Mouse (Mus musculus): ENCODE results near the gene Pmpca. TPM values are rescaled to one million over a fixed set of nuclear protein-coding genes. Genes with fewer than 3 reads are reported as not detected.
"Not testable (repeated sequence)": the region's sequence is repeated elsewhere in the genome, so short reads cannot be mapped to it uniquely, and the experiment has no call there.

Pmpca gene
- polyA plus RNA-seq, 1 experiment from 2014 or later, result 115 TPM

DNA sequence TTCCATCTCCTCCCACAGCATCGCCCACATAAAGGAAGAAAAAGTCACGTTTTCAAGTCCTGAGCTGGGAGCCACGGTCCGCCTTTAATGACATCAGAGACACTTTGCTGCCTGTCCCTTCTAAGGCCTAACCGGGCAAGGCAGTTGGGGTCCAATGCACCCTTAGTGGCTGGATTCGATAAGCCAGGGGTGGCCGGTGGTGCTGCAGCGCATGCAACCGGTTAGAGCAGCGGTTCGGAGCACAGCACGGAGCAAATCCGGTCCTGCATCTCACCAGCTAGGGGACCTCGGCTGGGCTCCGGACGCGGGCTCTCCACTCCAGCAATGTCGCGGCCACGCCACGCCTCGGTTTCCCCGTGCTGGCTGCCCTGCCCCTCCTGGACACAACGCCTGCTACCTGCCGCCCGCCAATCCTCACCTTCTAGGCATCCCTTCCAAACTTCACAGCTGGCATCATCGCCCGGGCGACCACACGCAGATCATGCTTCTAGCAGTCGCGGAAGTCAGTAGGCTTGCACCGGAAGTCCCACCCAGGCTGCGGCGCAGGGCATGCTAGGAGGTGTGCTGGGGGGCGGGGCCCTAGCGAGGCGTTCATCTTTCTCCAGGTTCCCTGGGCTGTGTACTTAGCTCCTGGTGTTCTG, 8.9 kb upstream of the Pmpca start, which contains the start of gene Snapc4:
Gene Snapc4, minus strand, starts transcription at position 523 of the 641 bp plus-strand sequence.
- Histone ChIP-seq H3K4me1 (peaks cover 11% of the 10 kb centered on the region), H3K4me2 (peak within 1 kb of the TSS; percentile 92), H3K27me3 (replicated peaks) (no peaks in the 10 kb centered on the region), H3K4me3 (peak within 1 kb of the TSS; percentile 78), H3K9ac (peak within 1 kb of the TSS; percentile 91), H3K9me3 (no peaks in the 10 kb centered on the region), H3K27ac (replicated peaks) (peak within 1 kb of the TSS; percentile 34), H3K36me3 (peaks cover 71% of the 10 kb centered on the region)
- under 1% methylated on average over 38 of the region's 38 CpGs for WGBS
- ATAC-seq (ENCODE audit: extremely low read depth, insufficient number of reproducible peaks, low FRiP score, low TSS enrichment), result peak; percentile 79

DNA sequence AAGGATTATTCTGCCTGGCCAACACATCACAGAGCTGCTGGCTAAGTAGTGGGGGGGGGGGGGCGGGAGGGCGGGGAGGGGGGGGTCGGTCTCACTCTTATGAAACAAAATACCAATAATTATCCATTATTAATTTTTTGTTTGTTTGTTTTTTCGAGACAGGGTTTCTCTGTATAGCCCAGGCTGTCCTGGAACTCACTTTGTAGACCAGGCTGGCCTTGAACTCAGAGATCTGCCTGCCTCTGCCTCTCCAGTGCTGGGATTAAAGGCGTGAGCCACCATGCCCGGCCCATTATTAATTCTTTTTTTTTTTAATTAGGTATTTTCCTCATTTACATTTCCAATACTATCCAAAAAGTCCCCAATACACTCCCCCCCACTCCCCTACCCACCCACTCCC, 8.3 kb upstream of the Pmpca start:
- Histone ChIP-seq H3K9ac (peak overlapping the region; percentile 91), H3K4me2 (peak overlapping the region; percentile 92), H3K36me3 (peaks cover 71% of the 10 kb centered on the region), H3K4me3 (peak overlapping the region; percentile 78), H3K4me1 (peaks cover 11% of the 10 kb centered on the region)
- not testable (repeated sequence) for H3K27me3 ChIP-seq (replicated peaks); ATAC-seq (ENCODE audit: extremely low read depth, insufficient number of reproducible peaks, low FRiP score, low TSS enrichment); H3K9me3 ChIP-seq; H3K27ac ChIP-seq (replicated peaks)
- WGBS, result 24% methylated on average over 6 of the region's 6 CpGs

DNA sequence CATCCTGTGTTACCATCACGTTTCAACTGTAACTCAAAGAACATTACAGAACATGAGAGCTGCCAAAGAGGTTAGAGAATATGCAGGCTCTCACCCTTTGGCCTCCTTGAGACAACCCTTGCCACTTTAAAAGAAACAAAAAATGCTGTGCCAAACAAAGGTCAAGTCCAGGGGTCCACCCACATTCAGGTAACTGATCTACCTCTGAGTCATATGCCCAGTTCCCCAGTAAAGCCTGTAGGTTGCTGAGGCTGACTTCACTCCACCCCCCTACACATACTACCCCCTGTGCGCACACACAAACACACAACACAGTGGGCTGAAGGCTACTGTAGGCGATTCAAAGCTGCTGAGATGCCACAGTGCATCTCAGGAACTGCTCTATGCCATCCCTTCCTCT, 1.4 kb upstream of the Pmpca start:
- Histone ChIP-seq H3K4me3 (peak overlapping the region; percentile 86), H3K4me2 (peak overlapping the region; percentile 87)
- no peak for ATAC-seq (ENCODE audit: extremely low read depth, insufficient number of reproducible peaks, low FRiP score, low TSS enrichment)

DNA sequence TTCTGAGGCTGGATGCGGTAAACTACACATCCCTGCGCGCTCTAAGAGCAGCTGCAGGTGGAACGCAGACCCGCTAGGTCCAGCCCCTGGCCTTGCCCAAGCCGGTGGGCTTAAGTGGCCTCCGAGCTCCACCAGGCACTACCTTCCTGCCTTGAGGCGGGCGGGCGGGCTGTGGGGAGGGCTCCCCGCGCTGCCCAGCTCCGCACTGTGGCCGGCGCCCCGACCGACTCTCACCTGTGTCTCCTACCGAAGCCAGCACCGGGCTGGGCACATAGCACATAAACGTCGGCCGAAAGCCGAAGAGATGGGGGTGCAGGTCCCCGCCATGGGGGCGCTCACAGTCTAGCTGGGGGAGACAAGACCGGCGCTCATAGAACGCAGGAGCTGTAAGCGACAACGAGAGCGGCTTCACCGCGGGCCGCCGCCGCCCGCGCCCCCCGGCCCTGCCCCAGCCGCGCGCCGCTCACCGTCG, 421 bp upstream of the Pmpca start:
- no peak for ATAC-seq (ENCODE audit: extremely low read depth, insufficient number of reproducible peaks, low FRiP score, low TSS enrichment)
- H3K27me3 ChIP-seq (replicated peaks), result no peaks in the 10 kb centered on the region
- peaks cover 72% of the 10 kb centered on the region for H3K36me3 ChIP-seq
- H3K27ac ChIP-seq (replicated peaks), result peak overlapping the region; percentile 34
- H3K4me1 ChIP-seq, result peaks cover 22% of the 10 kb centered on the region
- WGBS, result under 1% methylated on average over 45 of the region's 45 CpGs
- peak overlapping the region; percentile 86 for H3K9ac ChIP-seq
- H3K9me3 ChIP-seq, result no peaks in the 10 kb centered on the region
- peak overlapping the region; percentile 87 for H3K4me2 ChIP-seq
- H3K4me3 ChIP-seq, result peak overlapping the region; percentile 86

More for the DNA sequence above, 1.4 kb upstream of the Pmpca start:
- 84% methylated on average over 3 of the region's 3 CpGs for WGBS
- Histone ChIP-seq H3K36me3 (peaks cover 72% of the 10 kb centered on the region), H3K4me1 (peaks cover 22% of the 10 kb centered on the region), H3K27me3 (replicated peaks) (no peaks in the 10 kb centered on the region), H3K9me3 (no peaks in the 10 kb centered on the region), H3K27ac (replicated peaks) (no peak overlapping the region), H3K9ac (peak overlapping the region; percentile 86)

DNA sequence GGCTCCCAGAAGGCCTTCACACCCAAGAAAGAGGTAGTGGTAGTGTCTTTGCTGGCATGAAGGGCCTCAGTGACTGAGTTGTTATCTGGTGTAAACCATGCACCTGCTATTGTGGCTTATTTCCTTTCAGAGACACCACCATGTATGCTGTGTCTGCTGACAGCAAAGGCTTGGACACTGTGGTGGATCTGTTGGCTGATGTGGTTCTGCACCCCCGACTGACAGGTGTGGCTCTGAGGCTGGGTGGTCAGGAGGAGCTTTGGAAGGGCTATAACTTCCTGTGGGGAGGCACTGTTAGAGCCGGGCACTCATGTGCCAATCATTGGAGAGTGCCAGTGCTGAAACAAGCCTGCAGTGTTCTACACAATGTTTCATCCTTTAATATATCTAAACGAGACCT, 1.8 kb downstream of the Pmpca start:
- ATAC-seq (ENCODE audit: extremely low read depth, insufficient number of reproducible peaks, low FRiP score, low TSS enrichment), result no peak

DNA sequence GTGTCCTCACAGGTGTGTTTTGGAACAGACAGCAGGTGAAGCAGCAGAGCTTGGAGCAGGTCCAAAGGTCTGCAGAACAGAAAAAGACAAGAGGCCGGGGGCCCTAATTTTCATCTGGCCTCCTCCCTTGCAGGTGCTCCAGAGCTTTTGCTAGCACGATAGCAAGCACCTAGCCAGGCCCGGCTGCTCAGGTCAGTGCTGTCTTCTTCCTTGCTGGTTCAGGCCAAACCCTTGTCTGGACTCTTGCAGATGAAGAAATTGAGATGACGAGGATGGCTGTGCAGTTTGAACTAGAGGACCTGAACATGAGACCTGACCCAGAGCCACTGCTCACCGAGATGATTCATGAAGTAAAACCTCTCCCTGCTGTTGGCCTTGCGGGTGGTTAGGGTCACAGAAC, 2.5 kb downstream of the Pmpca start:
- Histone ChIP-seq H3K4me3 (no peak overlapping the region), H3K9ac (no peak overlapping the region), H3K9me3 (no peaks in the 10 kb centered on the region), H3K36me3 (peaks cover 72% of the 10 kb centered on the region), H3K27me3 (replicated peaks) (no peaks in the 10 kb centered on the region), H3K27ac (replicated peaks) (no peak overlapping the region), H3K4me1 (peaks cover 22% of the 10 kb centered on the region), H3K4me2 (no peak overlapping the region)
- ATAC-seq (ENCODE audit: extremely low read depth, insufficient number of reproducible peaks, low FRiP score, low TSS enrichment), result no peak
- 90% methylated on average over 6 of the region's 6 CpGs for WGBS

More for the DNA sequence above, 1.8 kb downstream of the Pmpca start:
- Histone ChIP-seq H3K4me3 (no peak overlapping the region), H3K9ac (peak overlapping the region; percentile 1; the same call in 1 of the 2 replicates), H3K9me3 (no peaks in the 10 kb centered on the region), H3K36me3 (peaks cover 72% of the 10 kb centered on the region), H3K4me1 (peaks cover 22% of the 10 kb centered on the region), H3K27me3 (replicated peaks) (no peaks in the 10 kb centered on the region), H3K27ac (replicated peaks) (no peak overlapping the region), H3K4me2 (no peak overlapping the region)
- 79% methylated on average over 3 of the region's 3 CpGs for WGBS

DNA sequence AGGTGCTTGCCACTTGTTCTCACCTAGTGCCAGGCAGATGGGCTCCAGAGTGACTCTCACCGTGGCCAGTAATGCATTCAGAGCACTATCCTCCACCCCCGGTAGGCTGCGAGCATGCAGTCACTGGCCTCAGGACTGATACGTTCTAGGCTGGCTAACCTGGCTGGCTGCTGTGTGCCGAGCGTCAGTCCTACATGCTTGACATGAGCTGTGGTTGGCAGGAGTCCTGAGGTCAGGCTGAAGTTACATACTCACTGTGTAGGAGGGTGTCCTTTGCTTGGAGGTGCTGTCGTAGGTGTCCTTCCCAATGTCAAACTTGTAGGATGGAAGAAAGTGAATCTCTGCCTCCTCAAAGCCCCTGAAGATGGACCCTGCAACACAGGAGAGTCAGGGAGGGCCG, 9.8 kb downstream of the Pmpca start:
- 87% methylated on average over 8 of the region's 8 CpGs for whole genome bisulfite sequencing
- ATAC-seq (ENCODE audit: extremely low read depth, insufficient number of reproducible peaks, low FRiP score, low TSS enrichment), result no peak
- H3K4me1 ChIP-seq, result no peaks in the 10 kb centered on the region
- no peak overlapping the region for H3K4me2 ChIP-seq
- H3K27ac ChIP-seq (replicated peaks), result no peak overlapping the region
- no peak overlapping the region for H3K4me3 ChIP-seq
- no peak overlapping the region for H3K9ac ChIP-seq
- H3K27me3 ChIP-seq (replicated peaks), result no peaks in the 10 kb centered on the region
- no peaks in the 10 kb centered on the region for H3K9me3 ChIP-seq
- peaks cover 86% of the 10 kb centered on the region for H3K36me3 ChIP-seq

DNA sequence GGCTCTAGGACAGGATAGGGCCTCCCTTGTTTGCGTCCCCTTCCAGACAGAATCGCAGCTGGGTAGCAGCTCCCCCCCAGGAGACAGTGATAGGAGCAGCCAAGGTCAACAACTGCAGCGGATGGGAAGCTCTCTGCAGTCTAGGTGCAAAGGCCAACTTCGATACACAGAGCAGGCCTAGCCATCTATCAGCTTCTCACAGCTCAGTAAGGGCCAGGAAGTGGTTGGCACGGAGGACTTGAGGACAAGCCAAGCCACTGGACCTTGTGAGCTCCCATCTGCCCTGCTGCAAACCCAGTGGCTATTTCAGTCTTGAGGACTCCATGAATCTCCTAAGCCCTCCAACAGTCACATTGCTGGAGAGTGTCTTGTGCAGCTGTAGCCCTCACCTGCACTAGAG, 10.5 kb downstream of the Pmpca start:
- H3K4me1 ChIP-seq, result peaks cover 2% of the 10 kb centered on the region
- ATAC-seq (ENCODE audit: extremely low read depth, insufficient number of reproducible peaks, low FRiP score, low TSS enrichment), result no peak
- no peak overlapping the region for H3K9ac ChIP-seq
- H3K27ac ChIP-seq (replicated peaks), result no peak overlapping the region
- H3K9me3 ChIP-seq, result no peaks in the 10 kb centered on the region
- 62% methylated on average over 5 of the region's 5 CpGs for WGBS
- H3K4me3 ChIP-seq, result no peak overlapping the region
- H3K4me2 ChIP-seq, result no peak overlapping the region
- H3K27me3 ChIP-seq (replicated peaks), result no peaks in the 10 kb centered on the region
- peaks cover 80% of the 10 kb centered on the region for H3K36me3 ChIP-seq

DNA sequence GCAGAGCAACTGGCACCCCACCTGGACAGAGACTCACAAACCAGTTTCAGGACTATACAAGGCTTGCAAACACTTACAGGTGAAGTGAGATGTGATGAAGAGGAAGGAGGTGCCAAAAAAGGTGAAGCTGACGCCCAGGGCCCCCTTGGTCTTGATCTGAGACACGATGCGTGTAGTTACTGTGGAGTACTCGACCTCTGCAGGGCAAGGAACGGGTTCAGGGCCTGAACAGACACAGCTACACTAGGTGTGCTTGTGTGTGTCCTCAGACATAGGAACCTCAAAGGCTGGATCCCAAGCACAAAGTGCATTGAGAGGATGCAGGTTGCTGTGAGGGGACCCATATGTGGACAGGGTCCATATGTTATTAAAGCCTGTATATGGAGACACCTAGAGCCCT, 11.2 kb downstream of the Pmpca start:
- no peaks in the 10 kb centered on the region for H3K9me3 ChIP-seq
- H3K9ac ChIP-seq, result no peak overlapping the region
- no peak for ATAC-seq (ENCODE audit: extremely low read depth, insufficient number of reproducible peaks, low FRiP score, low TSS enrichment)
- H3K27me3 ChIP-seq (replicated peaks), result no peaks in the 10 kb centered on the region
- peaks cover 73% of the 10 kb centered on the region for H3K36me3 ChIP-seq
- peaks cover 5% of the 10 kb centered on the region for H3K4me1 ChIP-seq
- 79% methylated on average over 5 of the region's 5 CpGs for WGBS
- H3K4me3 ChIP-seq, result no peak overlapping the region
- no peak overlapping the region for H3K4me2 ChIP-seq
- H3K27ac ChIP-seq (replicated peaks), result no peak overlapping the region

DNA sequence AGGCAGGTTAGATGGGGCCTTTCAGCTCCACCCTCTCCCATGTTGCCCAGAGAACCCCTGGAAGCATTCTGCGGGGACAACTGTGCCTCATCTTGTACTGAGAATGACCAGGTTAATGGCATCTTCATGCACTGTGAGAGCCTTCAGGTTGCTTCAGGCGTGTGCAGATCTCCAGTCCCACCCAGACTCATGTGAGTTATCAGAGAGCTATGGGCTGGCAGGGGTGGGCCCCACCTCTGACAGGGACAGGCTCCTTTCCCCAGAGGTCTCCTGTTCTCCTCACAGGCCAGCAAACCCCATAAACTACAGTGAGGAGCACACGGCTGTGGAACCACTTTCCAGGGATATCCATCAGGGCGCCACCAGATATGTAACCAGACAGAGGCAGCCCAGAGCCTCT, 11.9 kb downstream of the Pmpca start:
- Histone ChIP-seq H3K4me1 (peaks cover 11% of the 10 kb centered on the region), H3K9ac (no peak overlapping the region), H3K27me3 (replicated peaks) (no peaks in the 10 kb centered on the region), H3K36me3 (peaks cover 71% of the 10 kb centered on the region), H3K4me3 (no peak overlapping the region), H3K4me2 (no peak overlapping the region), H3K27ac (replicated peaks) (no peak overlapping the region), H3K9me3 (no peaks in the 10 kb centered on the region)
- 77% methylated on average over 4 of the region's 4 CpGs for WGBS
- ATAC-seq (ENCODE audit: extremely low read depth, insufficient number of reproducible peaks, low FRiP score, low TSS enrichment), result no peak

DNA sequence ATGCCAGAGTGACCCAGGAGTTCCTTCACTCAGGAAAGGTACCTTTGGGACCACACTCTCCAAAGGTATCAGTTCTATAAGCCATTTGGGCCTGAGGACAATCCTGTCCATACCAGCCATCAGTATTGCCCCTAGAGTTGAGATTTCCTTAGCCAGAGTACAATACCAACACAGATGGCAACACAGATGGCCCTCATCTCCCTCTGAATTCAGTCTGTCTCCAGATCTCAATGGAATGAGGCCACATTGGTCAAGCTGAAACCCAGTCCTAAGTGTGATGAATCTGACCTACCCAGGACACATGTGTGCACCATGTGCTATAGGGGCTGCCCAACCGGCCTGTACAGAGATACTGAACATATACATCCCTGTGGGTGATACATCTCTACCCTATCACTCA, 13.1 kb downstream of the Pmpca start:
- no peak overlapping the region for H3K4me2 ChIP-seq
- no peak overlapping the region for H3K9ac ChIP-seq
- H3K4me3 ChIP-seq, result no peak overlapping the region
- H3K4me1 ChIP-seq, result peaks cover 23% of the 10 kb centered on the region
- no peak overlapping the region for H3K27ac ChIP-seq (replicated peaks)
- no peak for ATAC-seq (ENCODE audit: extremely low read depth, insufficient number of reproducible peaks, low FRiP score, low TSS enrichment)
- H3K27me3 ChIP-seq (replicated peaks), result no peaks in the 10 kb centered on the region
- WGBS, result 86% methylated on average over 1 of the region's 1 CpGs
- no peaks in the 10 kb centered on the region for H3K9me3 ChIP-seq
- H3K36me3 ChIP-seq, result peaks cover 67% of the 10 kb centered on the region

DNA sequence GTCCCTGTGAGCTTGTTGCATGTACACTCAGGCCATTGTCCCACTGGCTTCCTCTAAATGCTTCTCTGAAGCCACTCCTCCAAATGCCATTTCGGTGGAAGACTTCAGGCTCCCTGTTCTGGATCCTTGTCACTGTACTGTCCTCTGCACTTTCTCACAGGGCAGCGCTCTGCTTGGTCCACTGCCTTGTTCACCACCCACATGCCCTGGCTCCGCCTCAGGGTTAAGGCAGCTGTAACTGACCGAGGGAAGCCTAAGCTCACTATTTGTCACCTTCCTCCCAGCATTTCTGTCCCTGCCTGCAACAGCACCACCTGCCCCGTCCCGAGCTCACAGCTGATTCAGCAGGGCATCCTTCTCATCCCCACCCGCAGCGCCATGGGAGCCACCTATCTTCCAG, 14.2 kb downstream of the Pmpca start:
- 66% methylated on average over 8 of the region's 8 CpGs for WGBS
- peaks cover 61% of the 10 kb centered on the region for H3K36me3 ChIP-seq

More for the DNA sequence above, 14.2 kb downstream of the Pmpca start:
- Histone ChIP-seq H3K4me1 (peaks cover 34% of the 10 kb centered on the region), H3K27ac (replicated peaks) (no peak overlapping the region), H3K9me3 (no peaks in the 10 kb centered on the region), H3K4me2 (no peak overlapping the region), H3K27me3 (replicated peaks) (no peaks in the 10 kb centered on the region), H3K9ac (peak overlapping the region; percentile 3; the same call in 1 of the 2 replicates), H3K4me3 (no peak overlapping the region)
- ATAC-seq (ENCODE audit: extremely low read depth, insufficient number of reproducible peaks, low FRiP score, low TSS enrichment), result no peak

All from heart, embryonic 13.5 days (tissue).